Mouse (Mus musculus) brain, embryonic 14.5 days (tissue): ENCODE results near the gene Olfr263. TPM values are rescaled to one million over a fixed set of nuclear protein-coding genes. Genes with fewer than 3 reads are reported as not detected.

ENCODE experiments used
- DNase-seq: peaks from one replicate; pipeline ENCODE4 v3.0.0-alpha.2; 2011; ENCODE audit warnings: low read depth
- CTCF ChIP-seq: fragments of 200-500 bp; IDR thresholded peaks from 2 replicates; pipeline ENCODE4 v1.5.1; 2012; ENCODE audit warnings: inconsistent platforms, mild to moderate bottlenecking, moderate library complexity, borderline replicate concordance; ENCODE audit not compliant: insufficient read depth, insufficient read length; ENCODE audit errors: extremely low read depth
- POLR2A ChIP-seq: fragments of 200-500 bp; IDR thresholded peaks from 2 replicates; pipeline ENCODE4 v1.6.1; 2012; ENCODE audit warnings: mild to moderate bottlenecking, inconsistent platforms, borderline replicate concordance; ENCODE audit not compliant: poor library complexity, insufficient read depth, insufficient read length, severe bottlenecking; ENCODE audit errors: extremely low read depth
- polyA plus RNA-seq: library from polyadenylated mRNA; depleted of rRNA; stranded (reverse); fragments of >200 nt; gene quantifications from 2 replicates; pipeline ENCODE4 v1.2.3, GENCODE M21; 2012

Gene Olfr263
- polyA plus RNA-seq, 1 experiment: not detected

DNA sequence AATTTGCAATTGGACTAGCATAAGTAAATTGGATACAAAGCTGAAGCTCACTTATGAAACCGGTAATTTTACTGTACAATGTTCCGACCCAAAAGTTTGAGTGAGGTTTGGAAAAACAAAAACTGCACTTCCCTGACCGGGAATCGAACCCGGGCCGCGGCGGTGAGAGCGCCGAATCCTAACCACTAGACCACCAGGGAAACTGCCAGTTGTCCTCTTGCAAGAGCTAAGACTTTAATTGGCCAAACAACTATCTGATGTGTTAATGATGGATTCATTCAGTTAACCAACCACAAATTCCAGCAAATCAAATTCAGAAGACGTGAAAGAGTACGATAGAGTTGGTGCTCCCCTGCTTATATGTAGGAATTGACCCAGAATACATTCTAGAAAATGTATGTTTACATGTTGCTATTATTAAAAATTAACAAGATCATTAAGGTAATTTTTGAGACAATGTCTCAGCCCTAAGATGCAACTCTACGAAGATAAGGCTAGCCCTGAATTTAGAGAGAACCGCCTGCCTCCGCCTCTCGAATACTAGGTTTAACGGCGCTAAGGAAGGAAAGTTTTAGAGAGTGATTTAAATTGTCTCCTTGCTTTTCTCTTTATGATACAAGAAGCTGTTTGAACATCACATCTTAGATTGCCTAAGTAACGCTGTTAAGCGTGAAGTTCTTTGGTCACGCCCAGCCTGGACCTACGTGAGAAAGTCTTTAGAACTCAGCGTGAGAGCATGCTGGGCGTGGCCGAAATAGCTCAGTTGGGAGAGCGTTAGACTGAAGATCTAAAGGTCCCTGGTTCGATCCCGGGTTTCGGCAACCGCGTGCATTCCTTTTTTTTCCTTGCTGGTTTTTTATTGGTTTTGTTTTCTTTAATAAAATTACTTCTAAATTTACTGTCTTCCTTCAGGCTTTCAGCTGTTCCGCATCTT, 31.5 kb downstream of the Olfr263 start:
- peak; percentile 96 for DNase-seq
- TF ChIP-seq CTCF: no peak

DNA sequence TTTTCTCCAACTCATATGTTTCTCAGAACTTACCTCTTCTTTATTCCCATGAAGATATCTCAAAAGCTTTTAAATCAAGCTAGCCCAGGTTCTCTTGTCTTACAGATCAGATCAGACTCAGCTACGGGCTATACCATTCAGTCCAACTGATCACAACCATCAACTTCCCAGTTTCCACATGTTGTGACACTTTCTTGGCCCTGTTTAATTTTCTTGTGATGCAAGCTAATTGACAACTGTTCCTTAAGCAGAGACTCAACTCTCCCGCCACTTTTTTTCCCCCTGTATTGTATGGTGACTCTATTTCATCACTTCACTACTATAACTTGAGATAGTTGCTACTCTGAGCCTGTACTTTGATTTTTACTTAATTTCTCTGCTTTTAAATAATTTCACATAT, 32.2 kb downstream of the Olfr263 start:
- DNase-seq: no peak
- TF ChIP-seq POLR2A (no peak), CTCF (no peak)

- DNase-seq: peak; percentile 51
- no peak for TF ChIP-seq POLR2A
- TF ChIP-seq CTCF: no peak
Measured at GRCm38 (mm10) chr13:21162591-21162990, 33.2 kb downstream of the Olfr263 start.

DNA sequence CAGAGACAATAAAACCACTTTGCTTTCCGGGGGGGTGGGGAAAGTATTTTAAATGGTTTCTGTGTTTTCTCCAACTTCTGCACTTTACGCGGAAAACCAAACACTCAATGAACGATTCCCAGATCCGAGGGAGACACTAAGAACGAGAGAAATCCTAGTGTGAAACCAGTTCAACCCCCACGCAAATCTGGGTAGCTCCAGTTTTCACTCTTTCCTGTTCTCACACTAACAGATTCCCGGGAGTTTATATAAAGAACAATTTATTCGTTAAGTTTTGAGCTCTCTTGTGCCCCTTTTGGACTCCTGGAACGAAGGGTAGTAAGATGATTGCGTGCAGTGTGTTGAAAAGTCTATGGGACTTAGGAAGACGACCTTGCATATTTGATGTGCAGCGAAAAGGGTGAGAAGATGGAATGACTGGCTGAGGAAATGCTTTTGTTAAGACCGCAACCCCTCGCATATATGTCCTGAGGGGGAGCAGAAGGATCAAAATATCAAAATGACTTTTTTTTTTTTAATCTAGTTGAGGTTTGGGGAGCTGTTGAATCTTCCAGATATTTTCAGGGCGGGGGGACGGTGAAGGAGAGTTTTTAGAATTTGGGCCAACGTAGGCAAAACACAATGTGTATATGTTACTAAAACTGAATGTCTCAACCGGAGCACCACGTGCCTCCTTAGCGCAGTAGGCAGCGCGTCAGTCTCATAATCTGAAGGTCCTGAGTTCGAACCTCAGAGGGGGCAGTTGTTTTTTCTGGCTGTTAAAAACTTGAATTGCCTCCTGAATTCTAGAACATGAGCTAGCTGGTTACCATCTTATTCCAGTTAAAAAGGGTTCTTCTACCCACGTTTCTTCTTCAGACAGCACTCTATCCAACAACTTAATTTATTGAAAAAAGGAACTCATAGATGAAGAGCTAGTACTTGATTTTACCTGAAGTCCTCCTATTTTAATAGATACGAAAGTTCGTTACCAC, 37.8 kb downstream of the Olfr263 start:
- TF ChIP-seq CTCF (no peak), POLR2A (no peak)
- DNase-seq: peak; percentile 89

DNA sequence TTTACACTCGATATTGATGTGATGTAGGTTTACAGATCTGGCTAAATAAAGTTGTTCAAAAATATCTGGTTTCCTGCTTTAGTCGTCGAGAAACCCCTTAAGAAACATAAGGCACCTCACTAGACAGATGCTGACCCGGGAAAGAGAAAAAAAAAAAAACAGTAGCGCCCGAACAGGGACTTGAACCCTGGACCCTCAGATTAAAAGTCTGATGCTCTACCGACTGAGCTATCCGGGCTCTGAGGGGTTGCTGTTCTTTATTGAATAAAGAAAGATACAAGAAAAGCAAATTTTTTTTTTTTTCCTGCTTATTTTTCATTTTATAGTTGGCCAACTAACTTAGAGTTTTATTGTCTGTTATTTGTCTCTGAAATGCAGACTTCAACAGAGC, 38.5 kb downstream of the Olfr263 start:
- TF ChIP-seq POLR2A: no peak
- TF ChIP-seq CTCF: no peak
- no peak for DNase-seq

DNA sequence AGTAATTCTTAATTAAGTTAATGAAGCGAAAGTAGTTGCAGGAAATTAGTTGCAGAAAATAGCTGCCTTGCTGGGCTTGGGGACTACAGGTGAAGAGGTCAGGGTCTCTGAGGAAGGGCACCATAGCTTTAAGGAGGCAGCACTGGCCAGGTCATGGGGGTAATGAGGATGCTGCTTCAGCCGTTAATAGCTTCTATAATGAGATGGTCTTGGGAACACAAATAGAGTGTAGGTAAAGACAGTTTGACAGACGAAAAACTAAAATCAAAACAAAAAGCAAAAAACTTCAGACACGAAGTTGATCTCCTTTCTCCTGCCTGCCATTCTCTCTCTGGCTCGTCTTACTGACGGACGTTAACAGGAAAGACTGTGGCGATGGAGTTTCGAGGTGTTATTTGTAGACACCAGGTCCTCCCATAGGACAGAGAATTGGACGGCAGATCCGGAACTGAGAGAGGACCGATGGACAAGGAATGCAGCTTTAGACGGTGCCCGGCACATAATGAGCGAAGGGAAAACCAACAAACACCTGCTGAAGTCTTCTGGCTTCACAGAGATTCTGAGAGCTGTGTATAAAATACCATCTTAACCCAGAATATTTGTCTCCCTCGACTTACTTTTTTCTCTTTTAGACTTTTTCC, 39.1 kb downstream of the Olfr263 start:
- DNase-seq: peak; percentile 62
- TF ChIP-seq POLR2A (no peak), CTCF (no peak)

DNA sequence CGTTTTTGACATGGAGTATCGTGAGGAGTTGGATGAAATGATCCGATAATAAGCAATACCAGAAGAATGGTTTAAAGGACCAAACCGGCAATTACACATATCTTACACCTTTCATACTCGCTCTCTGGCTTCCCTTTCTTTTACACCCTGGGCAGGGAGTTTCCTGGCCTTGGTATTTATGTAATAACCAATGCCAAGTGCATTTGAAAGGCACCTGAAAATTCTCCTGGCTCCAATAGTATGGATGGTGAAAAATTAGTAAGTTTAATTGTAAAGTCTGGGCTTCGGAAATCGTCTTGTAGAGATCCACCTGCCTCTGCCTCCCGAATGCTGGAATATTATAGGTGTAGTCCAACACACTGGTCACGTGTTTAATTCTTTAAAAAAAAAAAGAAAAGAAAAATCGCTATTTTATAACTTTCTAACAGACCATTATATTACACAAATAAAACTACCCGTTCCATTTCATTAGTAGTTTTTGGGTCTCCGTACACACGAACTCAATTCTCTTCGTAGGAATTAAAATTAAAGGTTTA, 39.8 kb downstream of the Olfr263 start:
- DNase-seq: peak; percentile 22
- TF ChIP-seq CTCF (no peak), POLR2A (no peak)

- no peak for TF ChIP-seq CTCF
- TF ChIP-seq POLR2A: no peak
- peak; percentile 91 for DNase-seq
Measured at GRCm38 (mm10) chr13:21169657-21170430, 40.4 kb downstream of the Olfr263 start.

DNA sequence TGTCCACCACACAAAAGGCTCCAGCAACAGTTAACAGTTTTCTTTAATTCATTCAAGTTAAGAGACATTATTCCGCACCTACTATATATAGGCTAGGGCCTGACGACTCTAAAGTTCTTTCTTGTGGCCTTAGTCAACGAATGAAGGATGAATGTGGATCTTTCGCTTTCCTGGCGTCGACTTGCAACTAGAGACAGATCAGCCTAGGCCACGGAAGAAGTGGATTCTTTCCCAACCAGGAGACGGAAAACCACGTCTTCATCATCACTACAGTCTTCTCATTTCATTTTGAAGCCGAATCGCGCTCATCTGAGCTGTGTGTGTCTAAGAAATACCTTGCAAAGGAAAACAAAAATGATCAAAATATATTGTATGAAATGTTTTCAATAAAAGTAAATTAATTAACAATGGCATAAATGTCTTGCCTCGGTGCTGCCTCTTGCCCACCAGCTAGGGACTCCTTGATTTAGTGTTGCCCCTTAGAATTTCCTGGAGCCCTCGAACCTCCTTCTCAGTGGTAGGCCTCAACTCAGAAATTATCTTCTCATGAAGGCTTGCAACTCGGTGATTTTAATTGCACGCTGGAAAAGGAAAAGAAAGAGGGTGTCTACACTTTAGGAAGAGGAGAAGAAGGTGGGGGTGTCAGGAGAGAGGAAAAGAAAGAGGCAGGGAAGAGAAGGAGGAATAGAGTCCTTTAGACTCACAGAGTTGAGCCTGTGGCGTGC, 41.2 kb downstream of the Olfr263 start:
- peak; percentile 5 for DNase-seq
- TF ChIP-seq CTCF (no peak), POLR2A (no peak)

GRCm38 (mm10) chr13:21171156-21171530, 41.7 kb downstream of the Olfr263 start:
- no peak for TF ChIP-seq POLR2A
- no peak for TF ChIP-seq CTCF
- DNase-seq: peak; percentile 60
